ENCODE assay signal across 8 mouse cellular contexts in genomic region chr4:154639126-154639525, GRCm38 (mm10). TPM values are rescaled to one million over a fixed set of nuclear protein-coding genes. Genes with fewer than 3 reads are reported as not detected.
DNase-seq lines count a peak whose midpoint lies in the region; ATAC-seq and TF ChIP-seq lines count a peak whose summit lies in the region.

No protein-coding gene starts in this region.

- peaks cover 7% of the 10 kb centered on the region for H3K27me3 ChIP-seq in heart, adult 2 months (ENCODE audit: control insufficient read depth, insufficient read depth, low read length)
- H3K27me3 ChIP-seq in heart, embryonic 14.5 days (ENCODE audit: control insufficient read depth, insufficient read depth, low read length) = peaks cover 57% of the 10 kb centered on the region
- H3K27me3 ChIP-seq in kidney, postnatal 0 days (ENCODE audit: insufficient read depth, low read length) = peaks cover 72% of the 10 kb centered on the region
- peaks cover 93% of the 10 kb centered on the region for H3K27me3 ChIP-seq in neural tube, embryonic 11.5 days (ENCODE audit: control insufficient read depth, insufficient read depth, low read length)

- TF ChIP-seq CTCF in heart, adult 2 months (IDR thresholded peaks at IDR 0.05) = peak; percentile 62
- TF ChIP-seq CTCF in kidney, postnatal 0 days (IDR thresholded peaks at IDR 0.05; ENCODE audit: low read depth) = peak; percentile 69

- DNase-seq in heart, adult 2 months = peak; percentile 47 to 49
- no peak for DNase-seq in heart, adult 11 months
- peak; percentile 63 for DNase-seq in kidney, postnatal 0 days (ENCODE audit: low spot score)
- DNase-seq in neural tube, embryonic 11.5 days (ENCODE audit: low spot score) = peak; percentile 54
- no peak for DNase-seq in frontal cortex, postnatal 10 days (ENCODE audit: low spot score in 2 of 2)
- DNase-seq in ovary, postnatal 36 days (ENCODE audit: low spot score) = no peak
- no peak for DNase-seq in cerebellum, adult 8-10 months

- intact Hi-C loops in heart, adult 2 months (cut with DNase I) = loop anchor here (5.0 kb wide), 2 partner anchors 142 to 307 kb away; no protein-coding TSS in a partner anchor

- no peak overlapping the region for H3K4me3 ChIP-seq in heart, adult 2 months
- H3K4me3 ChIP-seq in heart, embryonic 14.5 days (ENCODE audit: control insufficient read depth in 1 of 2, insufficient read depth in 1 of 2, low read depth in 1 of 2, low read length in 2 of 2) = peak overlapping the region; percentile 14 to 86; a peak in 3 of 4 replicates
- H3K4me3 ChIP-seq in kidney, postnatal 0 days (replicated peaks; ENCODE audit: low read depth, low read length) = peak overlapping the region; percentile 74; the same call in 1 of the 2 replicates
- H3K4me3 ChIP-seq in neural tube, embryonic 11.5 days (ENCODE audit: low read depth, low read length) = no peak overlapping the region

- peak overlapping the region; percentile 84 for H3K4me2 ChIP-seq in heart, embryonic 14.5 days (ENCODE audit: low read length)
- H3K4me2 ChIP-seq in kidney, postnatal 0 days (ENCODE audit: low read length) = peak overlapping the region; percentile 63
- peak overlapping the region; percentile 7; the same call in 1 of the 2 replicates for H3K4me2 ChIP-seq in neural tube, embryonic 11.5 days (ENCODE audit: low read depth)

- H3K4me1 ChIP-seq in heart, adult 2 months (ENCODE audit: control insufficient read depth, insufficient read depth, low read length) = 0 out of 2 replicates have a peak, but pooled peaks cover 2% of the 10 kb centered on the region
- peaks cover 19 to 28% of the 10 kb centered on the region in 2 experiments for H3K4me1 ChIP-seq in heart, embryonic 14.5 days (ENCODE audit: control insufficient read depth in 2 of 2, insufficient read depth in 2 of 2, low read length in 2 of 2)
- peaks cover 12% of the 10 kb centered on the region; the same call in 1 of the 2 replicates for H3K4me1 ChIP-seq in kidney, postnatal 0 days (replicated peaks; ENCODE audit: insufficient read depth, low read length)
- peaks cover 30% of the 10 kb centered on the region for H3K4me1 ChIP-seq in neural tube, embryonic 11.5 days (ENCODE audit: control insufficient read depth, insufficient read depth, low read length)

- H3K36me3 ChIP-seq in heart, adult 2 months (ENCODE audit: control insufficient read depth, insufficient read depth, low read length) = no peaks in the 10 kb centered on the region
- no peaks in the 10 kb centered on the region for H3K36me3 ChIP-seq in heart, embryonic 14.5 days (ENCODE audit: control insufficient read depth, insufficient read depth, low read length)
- no peaks in the 10 kb centered on the region for H3K36me3 ChIP-seq in kidney, postnatal 0 days (ENCODE audit: insufficient read depth, low read length)
- H3K36me3 ChIP-seq in neural tube, embryonic 11.5 days (ENCODE audit: control insufficient read depth, insufficient read depth, low read length) = no peaks in the 10 kb centered on the region

- TF ChIP-seq EP300 in heart, adult 2 months (IDR thresholded peaks at IDR 0.05; ENCODE audit: insufficient read depth, low read depth, low read length) = no peak

- no peaks in the 10 kb centered on the region for H3K9me3 ChIP-seq in heart, embryonic 14.5 days (ENCODE audit: control insufficient read depth, low read length)
- no peaks in the 10 kb centered on the region for H3K9me3 ChIP-seq in kidney, postnatal 0 days (replicated peaks; ENCODE audit: low read length)
- H3K9me3 ChIP-seq in neural tube, embryonic 11.5 days (ENCODE audit: control insufficient read depth, low read length) = no peaks in the 10 kb centered on the region

- WGBS in heart, adult 2 months = 15% methylated on average over 7 of the region's 7 CpGs
- WGBS in heart, embryonic 14.5 days = 10% methylated on average over 7 of the region's 7 CpGs
- WGBS in kidney, postnatal 0 days = 4% methylated on average over 7 of the region's 7 CpGs
- 2% methylated on average over 7 of the region's 7 CpGs for WGBS in neural tube, embryonic 11.5 days

- no peaks in the 10 kb centered on the region for H3K79me2 ChIP-seq in heart, adult 2 months (replicated peaks; ENCODE audit: control insufficient read depth, insufficient read depth, low read length)

- TF ChIP-seq POLR2A in heart, adult 2 months (IDR thresholded peaks at IDR 0.05; ENCODE audit: insufficient read depth, low read depth, low read length) = no peak

- peak overlapping the region; percentile 36; the same call in 1 of the 2 replicates for H3K9ac ChIP-seq in heart, adult 2 months (ENCODE audit: low read depth, low read length)
- H3K9ac ChIP-seq in heart, embryonic 14.5 days (ENCODE audit: low read length) = peak overlapping the region; percentile 99
- H3K9ac ChIP-seq in kidney, postnatal 0 days (ENCODE audit: low read depth, low read length) = 0 out of 2 replicates have a peak overlapping the region, but pooled peaks have one; percentile 81
- H3K9ac ChIP-seq in neural tube, embryonic 11.5 days (ENCODE audit: low read length) = no peak overlapping the region

- no peak for ATAC-seq in heart, embryonic 14.5 days (ENCODE audit: insufficient number of reproducible peaks, insufficient read depth, low FRiP score, low read depth)
- ATAC-seq in kidney, postnatal 0 days (replicated peaks; ENCODE audit: low FRiP score, low read depth) = no peak
- ATAC-seq in neural tube, embryonic 11.5 days (ENCODE audit: insufficient read depth, low FRiP score, low TSS enrichment) = no peak

- H3K27ac ChIP-seq in heart, adult 2 months = no peak overlapping the region; the same call in none of the 2 replicates
- 0 out of 4 replicates have a peak overlapping the region, but pooled peaks of 1 of the 2 experiments have one; percentile 97 for H3K27ac ChIP-seq in heart, embryonic 14.5 days (replicated peaks in 1 of 2; ENCODE audit: control insufficient read depth in 1 of 2, insufficient read depth in 1 of 2, low read depth in 2 of 2, low read length in 2 of 2)
- peak overlapping the region; percentile 87 for H3K27ac ChIP-seq in kidney, postnatal 0 days
- H3K27ac ChIP-seq in neural tube, embryonic 11.5 days (ENCODE audit: low read depth, low read length) = no peak overlapping the region

RNA-seq across cellular contexts. Expression of gene Prdm16, which starts 2.5 kb away (rescaled TPM):
- total RNA-seq in heart, adult 2 months (2021) = 10 to 100 TPM; 16.8 to 18.1 TPM
- polyA plus RNA-seq in heart, adult 2 months (2012; rRNA removed) = 7.6 and 10.8 TPM in 2 replicates
- polyA plus RNA-seq in heart, embryonic 14.5 days (2014; fragmentation: Nextera tagmentation; extraction: Ambion mirVana) = 18.1 and 19.5 TPM in 2 replicates
- polyA plus RNA-seq in kidney, postnatal 0 days (2015; fragmentation: Nextera tagmentation; extraction: Ambion mirVana) = 19.0 and 22.5 TPM in 2 replicates
- polyA plus RNA-seq in neural tube, embryonic 11.5 days (2014; fragmentation: Nextera tagmentation; extraction: Ambion mirVana) = 10.9 and 12.5 TPM in 2 replicates

RNA-seq across cellular contexts. Expression of gene Actrt2, which starts 28.5 kb away (rescaled TPM):
- not detected for total RNA-seq in heart, adult 2 months (2021)
- polyA plus RNA-seq in heart, adult 2 months (2012; rRNA removed) = 0.18 and 0.47 TPM in 2 replicates
- polyA plus RNA-seq in heart, embryonic 14.5 days (2014; fragmentation: Nextera tagmentation; extraction: Ambion mirVana) = not detected in 2 replicates
- not detected in 2 replicates for polyA plus RNA-seq in kidney, postnatal 0 days (2015; fragmentation: Nextera tagmentation; extraction: Ambion mirVana)
- not detected in 2 replicates for polyA plus RNA-seq in neural tube, embryonic 11.5 days (2014; fragmentation: Nextera tagmentation; extraction: Ambion mirVana)

Comparison
In these comparisons a context has a peak if more than half of its experiments do, and no peak if none do; other contexts are left out.
1. DNase-seq: peak in heart, adult 2 months (2 of 2), kidney, postnatal 0 days (single experiment) and neural tube, embryonic 11.5 days (single experiment); none in heart, adult 11 months (single experiment), frontal cortex, postnatal 10 days (0 of 2), ovary, postnatal 36 days (single experiment) and cerebellum, adult 8-10 months (single experiment).
2. H3K4me3 ChIP-seq: peak in heart, embryonic 14.5 days (2 of 2) and kidney, postnatal 0 days (single experiment); none in heart, adult 2 months (single experiment) and neural tube, embryonic 11.5 days (single experiment).
3. H3K4me2 ChIP-seq: peak in every context shown above with its lines; median percentile 84 in heart, embryonic 14.5 days; 63 in kidney, postnatal 0 days; 7 in neural tube, embryonic 11.5 days.